Mouse (Mus musculus): ENCODE data around the gene Mrps9. TPM values are rescaled to one million over a fixed set of nuclear protein-coding genes. Genes with fewer than 3 reads are reported as not detected.

Mrps9 gene
- total RNA-seq, 2 experiments from 2014 or later = 81.5 to 98.1 TPM

GRCm38 (mm10) chr1:42905148-42905547, 54.1 kb downstream of the Mrps9 start:
- no peak for DNase-seq

GRCm38 (mm10) chr1:42906696-42907095, 55.7 kb downstream of the Mrps9 start:
- DNase-seq = no peak

- DNase-seq = no peak
Observed at GRCm38 (mm10) chr1:42907153-42907552, 56.1 kb downstream of the Mrps9 start.

- no peak for DNase-seq
Observed at GRCm38 (mm10) chr1:42915062-42915461, 64.0 kb downstream of the Mrps9 start.

- no peak for DNase-seq
Observed at GRCm38 (mm10) chr1:42916719-42917118, 65.7 kb downstream of the Mrps9 start.

- no peak for DNase-seq
Observed at GRCm38 (mm10) chr1:42917908-42918307, 66.9 kb downstream of the Mrps9 start.

- DNase-seq = no peak
Observed at GRCm38 (mm10) chr1:42923924-42924323, 72.9 kb downstream of the Mrps9 start.

GRCm38 (mm10) chr1:42933613-42934012, 82.6 kb downstream of the Mrps9 start:
- no peak for DNase-seq

GRCm38 (mm10) chr1:42948486-42948885, 97.5 kb downstream of the Mrps9 start:
- DNase-seq = no peak

GRCm38 (mm10) chr1:42952734-42953481, 101.9 kb downstream of the Mrps9 start, which contains the start of gene Gpr45:
Gene Gpr45, plus strand, starts transcription at chr1:42952872.
- DNase-seq = peak; percentile 41

GRCm38 (mm10) chr1:42953482-42953822, 102.4 kb downstream of the Mrps9 start:
- no peak for DNase-seq

Other genes starting within 250 kb of the Mrps9 start
- under 1 TPM; 0.03 TPM for gene Pou3f3, start 155.5 kb upstream of the Mrps9 start, total RNA-seq (2021)
- gene Gpr45, start 101.6 kb downstream of the Mrps9 start, total RNA-seq (2021) = 1 to 10 TPM; 2.1 to 2.2 TPM
- gene Tgfbrap1, start 247.4 kb downstream of the Mrps9 start, total RNA-seq (2021) = 10 to 100 TPM; 23.0 to 26.8 TPM
- gene AI597479, start 247.5 kb downstream of the Mrps9 start, total RNA-seq (2021) = 10 to 100 TPM; 13.2 to 16.4 TPM